Mouse (Mus musculus) lung, adult 2 months (tissue): ENCODE results near the gene Mei1. TPM values are rescaled to one million over a fixed set of nuclear protein-coding genes. Genes with fewer than 3 reads are reported as not detected.

ENCODE experiments used
- DNase-seq: peaks from one replicate; pipeline ENCODE4 v3.0.0; 2022
- H3K4me1 ChIP-seq: fragments of 200-500 bp; 2 replicates; pipeline ENCODE4 v1.6.1; 2011; ENCODE audit warnings: low read length; ENCODE audit not compliant: control insufficient read depth, insufficient read depth
- H3K4me3 ChIP-seq: fragments of 200-500 bp; replicated peaks from 2 replicates; pipeline ENCODE3; 2011; ENCODE audit warnings: low read depth, mild to moderate bottlenecking, control low read depth, low read length; ENCODE audit errors: extremely low read depth
- CTCF ChIP-seq: fragments of 200-500 bp; IDR thresholded peaks from 2 replicates; pipeline ENCODE4 v1.5.1; 2011; ENCODE audit warnings: mild to moderate bottlenecking, low read length, control low read depth; ENCODE audit not compliant: insufficient read depth
- POLR2A ChIP-seq: fragments of 200-500 bp; IDR thresholded peaks from 2 replicates; pipeline ENCODE4 v1.6.1; 2011; ENCODE audit warnings: low read depth, mild to moderate bottlenecking, control low read depth, low read length, borderline replicate concordance; ENCODE audit errors: extremely low read depth
- WGBS: fragments of 180-500 bp; shearing (Covaris S2); methylation state at CpG from one replicate; pipeline ENCODE4 v1.1.7; 2018; 5-methylcytosine and 5-hydroxymethylcytosine counted together
- polyA plus RNA-seq: library from polyadenylated mRNA; depleted of rRNA; stranded (reverse); fragments of >200 nt; gene quantifications from 2 replicates; pipeline ENCODE4 v1.2.3, GENCODE M21; 2012

Mei1 gene
- polyA plus RNA-seq, 1 experiment, result not detected

DNA sequence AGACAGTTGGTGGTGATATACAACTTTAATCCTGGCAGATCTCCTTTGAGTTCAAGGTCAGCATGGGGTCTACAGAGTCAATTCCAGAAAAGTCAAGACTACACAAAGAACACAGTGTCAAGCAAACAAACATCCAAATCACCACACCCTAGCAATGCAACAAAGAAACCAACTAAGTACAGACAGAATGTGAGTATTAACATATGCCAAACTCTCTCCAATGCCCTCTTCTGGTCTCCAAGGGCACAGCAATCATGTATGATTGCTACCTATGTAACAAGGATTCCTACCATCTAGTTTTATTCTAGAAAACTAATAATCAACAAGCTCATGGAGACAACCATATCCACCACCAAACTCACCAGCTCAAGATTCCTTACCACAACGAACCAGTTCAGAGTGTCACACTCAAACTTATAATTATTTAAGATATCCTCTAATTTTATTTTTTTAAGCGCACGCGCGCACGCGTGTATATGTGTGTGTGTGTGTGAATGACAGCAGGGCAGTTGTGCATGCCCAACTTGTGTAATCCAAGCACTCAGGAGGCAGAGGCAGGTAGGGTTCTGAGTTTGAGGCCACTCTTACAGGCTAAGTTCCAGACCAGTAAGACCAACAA lies 25.5 kb upstream of the Mei1 start:
- Histone ChIP-seq H3K4me1 (peaks cover 6% of the 10 kb centered on the region), H3K4me3 (no peak overlapping the region)
- WGBS, result 96% methylated on average over 7 of the region's 7 CpGs
- TF ChIP-seq CTCF (no peak), POLR2A (no peak)
- no peak for DNase-seq

DNA sequence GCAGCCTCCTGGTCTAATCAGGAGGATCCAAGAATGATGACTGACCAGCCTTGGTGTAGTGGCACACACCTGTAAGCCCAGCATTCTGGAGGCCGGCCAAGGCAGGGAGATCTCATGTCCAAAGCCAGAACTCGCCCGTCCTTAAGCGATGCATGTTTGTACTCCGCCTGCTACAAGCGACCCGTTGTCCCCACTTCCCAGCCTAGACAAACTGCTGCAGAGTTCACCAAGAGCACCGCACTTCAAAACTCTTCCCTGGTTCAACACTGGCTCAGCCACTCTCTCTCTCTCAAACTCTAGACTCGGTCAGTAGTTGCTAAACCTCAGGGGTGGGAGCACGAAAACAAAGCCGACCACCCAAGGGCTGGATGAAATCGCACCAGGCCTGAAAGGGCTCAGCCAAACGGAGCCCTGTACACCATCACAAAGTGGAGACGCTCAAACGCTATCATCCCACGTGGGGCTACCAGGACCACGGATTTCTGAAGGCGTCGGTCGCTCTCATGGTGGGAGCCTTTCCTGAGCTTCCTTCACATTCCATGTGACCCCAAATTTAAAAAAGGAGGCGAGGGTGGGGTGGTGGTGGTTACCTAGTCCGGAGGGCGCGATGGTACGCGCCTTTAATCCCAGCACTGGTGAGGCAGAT lies 23.4 kb upstream of the Mei1 start:
- peak; percentile 10 for DNase-seq
- WGBS, result 1% methylated on average over 26 of the region's 26 CpGs
- Histone ChIP-seq H3K4me1 (peaks cover 6% of the 10 kb centered on the region), H3K4me3 (peak overlapping the region; percentile 85)
- TF ChIP-seq CTCF, result no peak

DNA sequence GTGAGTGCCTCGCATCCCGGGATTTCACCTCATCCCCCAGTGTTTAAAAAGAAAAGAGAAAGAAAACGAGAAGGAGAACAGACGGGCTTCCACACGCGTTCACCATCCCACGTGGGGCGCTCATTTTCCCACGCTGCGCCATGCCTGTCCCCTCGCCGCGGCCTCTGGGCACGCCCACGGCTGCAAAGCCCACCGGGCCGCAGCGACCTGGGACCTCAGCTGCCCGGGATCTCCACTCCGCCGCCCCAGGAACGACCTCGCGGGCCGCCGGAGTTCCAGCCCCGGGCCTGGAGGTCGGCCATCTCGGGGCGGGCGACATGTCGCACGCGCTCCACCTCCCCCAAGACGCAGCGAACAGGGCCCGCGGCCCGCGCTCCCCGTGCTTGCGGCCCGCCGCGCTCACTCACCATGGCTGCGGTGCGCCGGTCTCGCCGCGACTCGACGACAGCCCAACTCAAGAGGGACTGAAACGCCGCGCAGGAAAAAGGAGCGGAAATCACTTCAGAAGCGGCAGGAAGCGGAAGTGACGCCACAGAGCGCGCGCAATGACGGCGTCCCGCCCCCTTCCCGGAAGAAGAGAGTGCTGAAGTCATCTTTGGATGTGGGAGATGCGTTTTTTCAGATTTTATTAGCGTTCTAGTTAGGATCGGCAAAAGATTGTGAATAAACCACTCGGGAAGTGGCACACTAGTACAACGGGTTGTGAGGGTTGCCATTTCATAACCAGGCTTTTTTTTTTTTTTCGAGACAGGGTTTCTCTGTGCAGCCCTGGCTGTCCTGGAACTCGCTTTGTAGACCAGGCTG lies 22.5 kb upstream of the Mei1 start, which contains the start of gene Snu13:
Gene Snu13 (minus strand): TSS at position 519 of the 804 bp plus-strand sequence.
- WGBS, result under 1% methylated on average over 74 of the region's 74 CpGs
- peak within 1 kb of the TSS; percentile 85 for H3K4me3 ChIP-seq
- TF ChIP-seq POLR2A (peak; percentile 82; the same call in 1 of the 2 replicates), CTCF (no peak)
- peaks cover 6% of the 10 kb centered on the region for H3K4me1 ChIP-seq
- peak; percentile 94 for DNase-seq

DNA sequence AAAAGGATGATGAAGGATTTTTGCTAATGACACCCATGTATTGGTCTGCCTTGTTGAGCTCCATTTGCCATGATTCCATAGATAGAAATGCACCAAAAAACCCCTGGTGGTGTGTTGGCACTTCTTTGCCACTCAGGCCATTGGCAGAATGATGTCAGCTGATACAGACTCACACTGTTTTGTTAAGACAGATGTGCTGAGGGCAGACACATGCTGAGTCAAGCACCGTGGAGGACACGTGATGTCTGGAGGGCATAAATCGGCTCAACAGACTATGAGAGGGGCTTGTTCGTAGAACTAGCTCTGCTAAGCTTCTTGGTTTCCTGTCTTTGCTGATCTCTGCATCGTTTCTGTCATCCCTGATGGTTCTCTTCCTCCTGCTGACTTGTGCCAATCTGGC lies 17.3 kb upstream of the Mei1 start:
- DNase-seq, result no peak
- TF ChIP-seq CTCF, result no peak
- TF ChIP-seq POLR2A, result no peak
- H3K4me3 ChIP-seq, result no peak overlapping the region
- 76% methylated on average over 5 of the region's 5 CpGs for WGBS
- no peaks in the 10 kb centered on the region for H3K4me1 ChIP-seq

DNA sequence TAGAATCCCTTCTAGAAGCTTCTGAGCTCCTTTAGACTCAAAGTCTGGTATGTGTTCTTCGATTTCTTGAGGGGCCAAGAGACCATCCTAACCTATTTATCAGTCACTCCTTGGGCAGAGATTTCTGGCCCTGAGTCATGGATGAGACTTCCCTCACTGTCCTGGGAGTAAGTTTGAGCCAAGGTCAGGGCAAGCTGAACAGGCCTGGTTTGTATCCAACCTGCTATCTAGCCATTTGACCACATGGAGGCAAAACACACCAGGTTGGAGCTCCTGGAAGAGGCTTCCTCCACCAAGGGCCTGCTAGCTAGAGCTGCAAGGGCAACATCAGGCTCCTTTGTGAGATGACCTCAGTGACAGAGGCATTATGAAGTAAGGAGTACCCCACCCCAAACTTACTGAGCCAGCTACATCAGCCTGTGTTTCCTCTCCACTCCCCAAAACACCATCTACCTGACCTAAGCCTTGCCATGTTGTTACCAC lies 11.0 kb upstream of the Mei1 start, which contains the start of gene 4930407I10Rik:
Gene 4930407I10Rik (plus strand): TSS at position 433 of the 483 bp plus-strand sequence.
- TF ChIP-seq CTCF, result no peak
- TF ChIP-seq POLR2A, result no peak
- no peak for DNase-seq
- Histone ChIP-seq H3K4me1 (no peaks in the 10 kb centered on the region), H3K4me3 (no peak within 1 kb of the TSS)
- WGBS, result 69% methylated on average over 1 of the region's 1 CpGs

DNA sequence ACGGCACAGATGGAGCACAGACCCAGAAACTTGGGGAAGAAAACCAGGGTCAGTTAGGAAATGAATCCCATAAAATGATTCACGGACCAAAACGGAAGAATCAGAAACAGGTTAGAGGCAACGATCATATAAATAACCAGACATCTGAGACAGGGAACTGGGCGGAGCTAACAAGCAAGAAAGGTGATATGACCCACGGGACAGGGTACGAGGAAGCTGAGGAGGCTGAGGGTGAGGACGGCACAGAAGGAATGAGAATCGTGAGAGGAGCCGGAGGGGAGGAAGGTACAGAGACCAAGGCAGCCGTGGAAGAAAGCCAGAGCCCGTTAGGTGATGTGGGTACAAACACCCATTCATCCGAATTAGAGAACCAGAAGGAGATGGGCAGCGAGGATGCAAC lies 5.9 kb upstream of the Mei1 start:
- WGBS, result 58% methylated on average over 14 of the region's 14 CpGs
- TF ChIP-seq POLR2A (no peak), CTCF (no peak)
- Histone ChIP-seq H3K4me1 (no peaks in the 10 kb centered on the region), H3K4me3 (no peak overlapping the region)
- DNase-seq, result no peak

DNA sequence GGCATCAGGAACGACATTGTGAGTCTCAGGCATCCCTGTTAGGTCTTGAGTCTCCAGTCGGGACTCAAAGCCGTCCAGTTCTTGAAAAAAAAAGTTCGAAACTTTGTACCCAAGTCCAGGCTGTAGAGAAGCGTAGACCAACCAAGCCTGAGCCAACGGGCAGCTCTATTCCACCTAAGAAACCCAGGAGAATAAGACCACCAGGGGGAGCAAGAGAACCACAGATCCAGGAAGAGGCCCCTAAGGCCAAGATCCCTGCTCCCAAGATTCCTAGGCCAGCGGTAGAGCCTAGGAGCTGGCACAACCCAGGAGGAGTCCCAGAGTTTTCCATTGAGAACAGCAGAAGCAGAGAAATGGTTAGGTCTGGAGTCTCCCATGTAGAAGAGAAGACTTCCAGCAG lies 4.3 kb upstream of the Mei1 start:
- no peak overlapping the region for H3K4me3 ChIP-seq
- no peaks in the 10 kb centered on the region for H3K4me1 ChIP-seq
- peak; percentile 36 for DNase-seq
- 8% methylated on average over 7 of the region's 7 CpGs for WGBS
- TF ChIP-seq POLR2A (no peak), CTCF (peak; percentile 66)

DNA sequence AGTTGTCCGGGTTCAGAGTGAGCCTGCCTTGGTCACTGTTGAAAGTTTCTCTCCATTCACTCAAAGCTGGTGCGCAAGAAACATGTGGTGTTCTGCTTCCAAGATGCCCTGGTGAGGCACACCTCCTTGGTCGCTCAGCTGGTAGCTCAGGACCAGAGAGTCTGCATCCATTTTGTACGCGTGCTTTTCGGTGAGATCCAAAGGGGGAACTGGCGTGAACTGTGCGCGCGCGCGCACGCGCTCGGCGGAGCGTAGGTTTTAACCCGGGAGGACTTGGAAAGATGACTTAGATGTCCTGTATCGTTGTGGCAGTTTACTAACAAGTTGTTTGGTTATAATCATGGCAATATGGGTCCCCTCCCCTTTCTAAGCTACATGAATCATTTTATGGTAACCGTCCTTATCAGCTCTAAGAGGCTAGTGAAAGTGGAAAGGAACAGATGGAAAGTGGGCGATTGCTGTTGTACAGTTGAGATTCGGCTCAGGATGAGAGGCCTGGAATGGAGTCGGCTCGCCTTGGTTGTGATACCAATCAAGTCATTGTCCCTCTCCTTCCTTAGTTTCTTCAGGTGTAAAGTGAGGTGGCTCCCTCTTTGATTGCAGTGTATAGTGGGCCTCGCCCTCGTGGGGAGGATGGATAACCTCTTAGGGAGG lies 2.1 kb downstream of the Mei1 start:
- 88% methylated on average over 26 of the region's 26 CpGs for WGBS

DNA sequence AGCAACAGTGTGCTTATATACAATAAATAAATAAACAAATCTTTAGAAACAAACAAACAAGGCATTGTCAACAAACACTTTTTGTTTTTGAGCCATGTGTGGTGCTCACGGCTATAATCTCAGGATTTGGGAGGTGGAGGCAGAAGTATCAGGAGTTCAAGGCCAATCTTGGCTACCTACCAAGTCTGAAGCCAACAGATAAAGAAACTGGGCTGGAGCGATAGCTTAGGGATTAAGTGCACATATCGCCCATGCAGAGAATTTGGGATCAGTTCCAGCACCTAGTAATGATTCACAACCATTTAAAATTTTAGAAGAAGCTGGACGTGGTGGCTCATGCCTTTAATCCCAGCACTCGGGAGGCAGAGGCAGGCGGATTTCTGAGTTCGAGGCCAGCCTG lies 3.7 kb downstream of the Mei1 start:
- H3K4me1 ChIP-seq, result no peaks in the 10 kb centered on the region
- DNase-seq, result no peak
- TF ChIP-seq POLR2A (no peak), CTCF (no peak)
- WGBS, result 72% methylated on average over 7 of the region's 7 CpGs
- H3K4me3 ChIP-seq, result no peak overlapping the region

More for the DNA sequence above, 2.1 kb downstream of the Mei1 start:
- Histone ChIP-seq H3K4me1 (no peaks in the 10 kb centered on the region), H3K4me3 (no peak overlapping the region)
- no peak for DNase-seq
- TF ChIP-seq CTCF (no peak), POLR2A (no peak)

DNA sequence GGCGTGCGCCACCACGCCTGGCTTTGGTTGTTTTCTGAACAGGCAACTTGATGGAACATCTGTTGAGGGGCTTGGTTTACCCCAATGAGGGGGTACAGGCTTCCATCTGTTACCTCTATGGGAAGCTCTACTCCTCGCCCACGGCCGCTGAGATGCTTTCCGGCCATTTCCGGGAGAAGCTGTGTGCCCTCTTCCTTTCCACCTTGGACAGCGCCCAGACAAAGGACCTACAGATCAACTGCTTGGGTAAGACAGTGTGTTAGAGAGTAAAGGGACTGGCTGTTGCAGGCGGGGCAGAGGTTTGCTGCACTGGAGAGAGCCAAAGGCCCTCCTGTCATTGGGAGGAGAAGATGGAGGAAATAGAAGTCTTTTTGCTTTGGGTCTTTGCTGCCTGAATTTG lies 10.1 kb downstream of the Mei1 start:
- DNase-seq, result no peak
- no peaks in the 10 kb centered on the region for H3K4me1 ChIP-seq
- H3K4me3 ChIP-seq, result no peak overlapping the region
- 44% methylated on average over 10 of the region's 10 CpGs for WGBS
- TF ChIP-seq POLR2A, result no peak
- no peak for TF ChIP-seq CTCF
